ENCODE assay signal across 22 mouse cellular contexts in genomic region chr8:128398472-128399091, GRCm38 (mm10). TPM values are rescaled to one million over a fixed set of nuclear protein-coding genes. Genes with fewer than 3 reads are reported as not detected.
DNase-seq lines count a peak whose midpoint lies in the region; ATAC-seq and TF ChIP-seq lines count a peak whose summit lies in the region.
"Had no signal": no experiment of that assay in that cellular context is flagged by ENCODE, and none has a peak within 500 bp of the region (broad histone marks: within the 10 kb centered on the region; RNA-seq: fewer than 3 reads in every experiment).

No protein-coding gene starts in this region.

- no peaks in the 10 kb centered on the region for H3K27me3 ChIP-seq in forebrain, embryonic 14.5 days (replicated peaks; ENCODE audit: control insufficient read depth, insufficient read depth, low read length)
- no peaks in the 10 kb centered on the region for H3K27me3 ChIP-seq in forebrain, embryonic 11.5 days (ENCODE audit: control insufficient read depth, insufficient read depth, low read length)
- no peaks in the 10 kb centered on the region for H3K27me3 ChIP-seq in midbrain, postnatal 0 days (ENCODE audit: insufficient read depth, low read length)
- H3K27me3 ChIP-seq in midbrain, embryonic 15.5 days (replicated peaks) = no peaks in the 10 kb centered on the region
- no peaks in the 10 kb centered on the region for H3K27me3 ChIP-seq in heart, embryonic 11.5 days (ENCODE audit: control insufficient read depth, insufficient read depth, low read length)
- H3K27me3 ChIP-seq: forebrain, embryonic 13.5 days; heart, embryonic 12.5 days; hindbrain, embryonic 12.5 days; intestine, embryonic 15.5 days; limb, embryonic 15.5 days had no signal

- peaks cover 12% of the 10 kb centered on the region for H3K4me1 ChIP-seq in forebrain, embryonic 14.5 days (ENCODE audit: control insufficient read depth, insufficient read depth, low read length)
- H3K4me1 ChIP-seq in forebrain, embryonic 11.5 days (replicated peaks; ENCODE audit: control insufficient read depth, insufficient read depth, low read length) = peaks cover 5% of the 10 kb centered on the region; the same call in 1 of the 2 replicates
- H3K4me1 ChIP-seq in midbrain, postnatal 0 days (ENCODE audit: insufficient read depth, low read length) = 0 out of 2 replicates have a peak, but pooled peaks cover 3% of the 10 kb centered on the region
- H3K4me1 ChIP-seq in midbrain, embryonic 15.5 days = peaks cover 13% of the 10 kb centered on the region
- peaks cover 31% of the 10 kb centered on the region for H3K4me1 ChIP-seq in heart, embryonic 11.5 days (ENCODE audit: control insufficient read depth, insufficient read depth, low read length)
- H3K4me1 ChIP-seq: hindbrain, embryonic 12.5 days; intestine, embryonic 15.5 days had no signal

- WGBS in forebrain, embryonic 14.5 days = 42% methylated on average over 11 of the region's 11 CpGs
- 79% methylated on average over 11 of the region's 11 CpGs for WGBS in forebrain, embryonic 11.5 days
- WGBS in midbrain, postnatal 0 days = 58% methylated on average over 11 of the region's 11 CpGs
- 61% methylated on average over 11 of the region's 11 CpGs for WGBS in midbrain, embryonic 15.5 days
- WGBS in heart, embryonic 11.5 days (ENCODE audit: insufficient replicate concordance) = 84% methylated on average over 11 of the region's 11 CpGs

- TF ChIP-seq CTCF in midbrain, postnatal 0 days (IDR thresholded peaks at IDR 0.05) = no peak

- no peak overlapping the region for H3K27ac ChIP-seq in forebrain, embryonic 14.5 days (ENCODE audit: low read depth, low read length)
- H3K27ac ChIP-seq in forebrain, embryonic 11.5 days (ENCODE audit: low read depth, low read length) = no peak overlapping the region
- no peak overlapping the region for H3K27ac ChIP-seq in midbrain, postnatal 0 days (ENCODE audit: low read depth, low read length)
- no peak overlapping the region for H3K27ac ChIP-seq in midbrain, embryonic 15.5 days
- no peak overlapping the region for H3K27ac ChIP-seq in heart, embryonic 11.5 days (ENCODE audit: low read depth, low read length)
- H3K27ac ChIP-seq: forebrain, embryonic 13.5 days; hindbrain, embryonic 12.5 days; intestine, embryonic 15.5 days; limb, embryonic 15.5 days had no signal

- H3K9me3 ChIP-seq in forebrain, embryonic 14.5 days (replicated peaks; ENCODE audit: control insufficient read depth, low read length) = no peaks in the 10 kb centered on the region
- no peaks in the 10 kb centered on the region for H3K9me3 ChIP-seq in forebrain, embryonic 11.5 days (ENCODE audit: control insufficient read depth, low read length)
- no peaks in the 10 kb centered on the region for H3K9me3 ChIP-seq in midbrain, postnatal 0 days (ENCODE audit: low read length)
- no peaks in the 10 kb centered on the region for H3K9me3 ChIP-seq in midbrain, embryonic 15.5 days
- no peaks in the 10 kb centered on the region for H3K9me3 ChIP-seq in heart, embryonic 11.5 days (replicated peaks; ENCODE audit: control insufficient read depth, low read length)
- H3K9me3 ChIP-seq: forebrain, embryonic 13.5 days; heart, embryonic 12.5 days; hindbrain, embryonic 12.5 days; intestine, embryonic 15.5 days; limb, embryonic 15.5 days had no signal

- H3K4me2 ChIP-seq in forebrain, embryonic 14.5 days (ENCODE audit: low read length) = no peak overlapping the region
- no peak overlapping the region for H3K4me2 ChIP-seq in forebrain, embryonic 11.5 days (ENCODE audit: low read depth, low read length, severe bottlenecking)
- H3K4me2 ChIP-seq in midbrain, postnatal 0 days (ENCODE audit: low read depth, low read length, poor library complexity, severe bottlenecking) = no peak overlapping the region
- H3K4me2 ChIP-seq in midbrain, embryonic 15.5 days = no peak overlapping the region
- H3K4me2 ChIP-seq in heart, embryonic 11.5 days = no peak overlapping the region
- H3K4me2 ChIP-seq: forebrain, embryonic 13.5 days; heart, embryonic 12.5 days; hindbrain, embryonic 12.5 days; intestine, embryonic 15.5 days; limb, embryonic 15.5 days had no signal

- no peak overlapping the region for H3K9ac ChIP-seq in forebrain, embryonic 14.5 days (ENCODE audit: low read length)
- no peak overlapping the region for H3K9ac ChIP-seq in forebrain, embryonic 11.5 days (ENCODE audit: low read length)
- no peak overlapping the region for H3K9ac ChIP-seq in midbrain, postnatal 0 days (replicated peaks; ENCODE audit: low read length, poor library complexity, severe bottlenecking)
- no peak overlapping the region for H3K9ac ChIP-seq in midbrain, embryonic 15.5 days
- no peak overlapping the region for H3K9ac ChIP-seq in heart, embryonic 11.5 days (ENCODE audit: low read depth, low read length)
- H3K9ac ChIP-seq: forebrain, embryonic 13.5 days; heart, embryonic 12.5 days; hindbrain, embryonic 12.5 days; intestine, embryonic 15.5 days; limb, embryonic 15.5 days had no signal

- peak; percentile 29 for DNase-seq in forebrain, embryonic 14.5 days (ENCODE audit: low spot score)
- no peak for DNase-seq in forebrain, embryonic 11.5 days (ENCODE audit: low spot score)
- peak; percentile 33 to 69 for DNase-seq in layer of hippocampus, adult 18-20 months (ENCODE audit: low spot score in 2 of 2)
- DNase-seq in layer of hippocampus, postnatal 36 days = no peak
- DNase-seq in midbrain, postnatal 0 days (ENCODE audit: low spot score) = peak; percentile 24
- DNase-seq: adrenal gland, postnatal 14 days; cerebellum, postnatal 10 days; gastrocnemius, postnatal 10 days; heart, postnatal 10 days; kidney, adult 8-10 months; kidney, postnatal 10 days; lung, postnatal 4 days; thymus, adult 2 months; thymus, postnatal 4 days had no signal

- no peak for ATAC-seq in forebrain, embryonic 14.5 days
- no peak for ATAC-seq in forebrain, embryonic 11.5 days (replicated peaks; ENCODE audit: low FRiP score)
- no peak for ATAC-seq in midbrain, postnatal 0 days (ENCODE audit: low FRiP score)
- no peak for ATAC-seq in midbrain, embryonic 15.5 days (replicated peaks)
- ATAC-seq in heart, embryonic 11.5 days (replicated peaks; ENCODE audit: insufficient number of reproducible peaks, low FRiP score, low TSS enrichment) = no peak
- ATAC-seq: forebrain, embryonic 13.5 days; intestine, embryonic 15.5 days had no signal

- no peak overlapping the region for H3K4me3 ChIP-seq in forebrain, embryonic 14.5 days (ENCODE audit: low read depth, low read length)
- no peak overlapping the region for H3K4me3 ChIP-seq in forebrain, embryonic 11.5 days (ENCODE audit: low read depth, low read length)
- H3K4me3 ChIP-seq in midbrain, postnatal 0 days (ENCODE audit: low read depth, low read length) = no peak overlapping the region
- no peak overlapping the region for H3K4me3 ChIP-seq in midbrain, embryonic 15.5 days
- no peak overlapping the region for H3K4me3 ChIP-seq in heart, embryonic 11.5 days (ENCODE audit: low read depth, low read length)
- H3K4me3 ChIP-seq: erythroblast, embryonic 14.5 days; forebrain, embryonic 13.5 days; heart, embryonic 12.5 days; hindbrain, embryonic 12.5 days; intestine, embryonic 15.5 days; limb, embryonic 15.5 days had no signal

- no peaks in the 10 kb centered on the region for H3K36me3 ChIP-seq in forebrain, embryonic 14.5 days (ENCODE audit: control insufficient read depth, insufficient read depth, low read length)
- no peaks in the 10 kb centered on the region for H3K36me3 ChIP-seq in forebrain, embryonic 11.5 days (ENCODE audit: control insufficient read depth, insufficient read depth, low read length)
- H3K36me3 ChIP-seq in midbrain, postnatal 0 days (ENCODE audit: insufficient read depth, low read length) = no peaks in the 10 kb centered on the region
- H3K36me3 ChIP-seq in midbrain, embryonic 15.5 days (replicated peaks) = no peaks in the 10 kb centered on the region
- H3K36me3 ChIP-seq in heart, embryonic 11.5 days (ENCODE audit: control insufficient read depth, insufficient read depth, low read length) = no peaks in the 10 kb centered on the region
- H3K36me3 ChIP-seq: hindbrain, embryonic 12.5 days; intestine, embryonic 15.5 days; limb, embryonic 15.5 days had no signal

RNA-seq across cellular contexts. Expression of gene Nrp1, which starts 40.2 kb away (rescaled TPM):
- 57.9 and 81.1 TPM in 2 replicates for polyA plus RNA-seq in forebrain, embryonic 14.5 days (2014; fragmentation: Nextera tagmentation; extraction: Ambion mirVana)
- 28.0 and 28.3 TPM in 2 replicates for polyA plus RNA-seq in forebrain, embryonic 11.5 days (2014; fragmentation: Nextera tagmentation; extraction: Ambion mirVana)
- total RNA-seq in layer of hippocampus, adult 18-20 months (2021) = 10 to 100 TPM; 90.2 to 91.4 TPM
- total RNA-seq in layer of hippocampus, postnatal 36 days (2021) = 100 to 1,000 TPM; 109 to 121 TPM
- total RNA-seq in midbrain, postnatal 0 days (2014; rRNA removed) = 57.9 and 72.1 TPM in 2 replicates
- polyA plus RNA-seq in midbrain, postnatal 0 days (2015; fragmentation: Nextera tagmentation; extraction: Ambion mirVana) = 56.5 and 59.3 TPM in 2 replicates
- 77.4 and 89.0 TPM in 2 replicates for polyA plus RNA-seq in midbrain, embryonic 15.5 days (2015; fragmentation: Nextera tagmentation; extraction: Ambion mirVana)
- polyA plus RNA-seq in heart, embryonic 11.5 days (2014; fragmentation: Nextera tagmentation; extraction: Ambion mirVana) = 93.7 and 110 TPM in 2 replicates

Comparison
In these comparisons a context has a peak if more than half of its experiments do, and no peak if none do; other contexts are left out.
1. DNase-seq: peak in forebrain, embryonic 14.5 days (single experiment), layer of hippocampus, adult 18-20 months (2 of 2) and midbrain, postnatal 0 days (single experiment); none in forebrain, embryonic 11.5 days (single experiment) and layer of hippocampus, postnatal 36 days (0 of 2).